Mouse (Mus musculus) brain, embryonic 18.5 days (tissue): ENCODE results near the gene Gss.

Experiments used
- DNase-seq: peaks from one replicate; pipeline ENCODE4 v3.0.0-alpha.2; 2012; ENCODE audit warnings: low read depth, low spot score

The Gss gene

DNA sequence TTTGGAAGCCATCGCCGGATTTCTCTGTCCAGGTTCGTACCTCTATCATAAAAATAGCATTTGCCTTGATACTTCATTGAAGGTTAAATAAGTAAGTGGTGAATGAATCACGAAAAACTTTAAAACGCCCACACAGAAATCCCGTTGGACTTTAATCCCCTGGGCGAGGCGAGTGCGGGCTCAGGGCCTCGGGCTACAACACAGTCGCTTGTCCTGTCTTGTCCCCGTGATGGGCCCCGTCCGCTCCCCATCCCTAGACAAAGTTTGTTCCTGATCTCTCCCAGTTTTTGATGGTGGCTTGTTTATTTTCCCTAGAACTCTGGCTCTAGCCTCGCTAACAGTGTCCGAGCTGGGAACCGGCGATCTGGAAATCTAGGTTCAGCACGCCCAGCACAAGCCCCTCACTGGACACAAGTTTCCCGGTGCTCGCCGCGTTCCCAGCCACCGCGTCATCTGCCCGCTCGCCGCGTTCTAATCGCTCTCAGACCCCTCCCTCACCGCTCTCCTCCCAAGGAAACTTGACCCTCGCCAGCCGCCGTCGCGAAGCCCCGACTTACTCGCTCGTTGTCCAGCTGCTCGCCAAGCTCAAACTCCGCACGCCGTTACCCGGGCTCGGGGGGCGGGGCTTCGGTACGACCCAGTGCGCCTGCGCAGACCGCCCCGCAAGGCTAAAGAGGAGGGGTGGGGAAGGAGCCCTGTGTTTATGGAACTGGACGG is at the start of gene Gss:
Gss (minus strand) TSS at position 674 of the 717 bp plus-strand sequence.
- peak; percentile 87 for DNase-seq

GRCm38 (mm10) chr2:155641540-155642472 is 49.2 kb upstream of the Gss start:
- no peak for DNase-seq

GRCm38 (mm10) chr2:155640656-155641055 is 48.0 kb upstream of the Gss start:
- peak; percentile 12 for DNase-seq

GRCm38 (mm10) chr2:155637411-155637810 is 44.8 kb upstream of the Gss start:
- DNase-seq = no peak

GRCm38 (mm10) chr2:155636881-155637280 is 44.3 kb upstream of the Gss start:
- no peak for DNase-seq

DNA sequence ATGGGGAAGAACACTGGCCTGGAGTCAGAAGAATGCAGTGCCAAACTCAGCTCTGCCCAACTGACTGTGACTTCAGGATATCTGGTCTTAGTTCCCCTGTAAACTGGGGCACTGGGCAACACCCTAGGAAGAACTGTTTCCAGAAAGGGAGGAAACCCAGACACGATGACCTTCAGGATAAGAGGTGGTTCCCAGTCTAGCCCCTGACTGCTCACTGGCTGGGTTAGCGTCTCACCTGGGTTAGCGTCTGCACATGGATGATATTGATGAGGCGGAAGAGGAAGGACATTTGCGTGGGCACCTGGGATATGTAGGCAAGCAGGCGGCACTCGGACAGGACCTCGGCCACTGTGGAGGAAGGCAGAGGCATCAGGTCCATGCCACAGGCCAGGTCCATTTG is 43.4 kb upstream of the Gss start:
- no peak for DNase-seq

GRCm38 (mm10) chr2:155634562-155634961 is 42.0 kb upstream of the Gss start:
- no peak for DNase-seq

DNA sequence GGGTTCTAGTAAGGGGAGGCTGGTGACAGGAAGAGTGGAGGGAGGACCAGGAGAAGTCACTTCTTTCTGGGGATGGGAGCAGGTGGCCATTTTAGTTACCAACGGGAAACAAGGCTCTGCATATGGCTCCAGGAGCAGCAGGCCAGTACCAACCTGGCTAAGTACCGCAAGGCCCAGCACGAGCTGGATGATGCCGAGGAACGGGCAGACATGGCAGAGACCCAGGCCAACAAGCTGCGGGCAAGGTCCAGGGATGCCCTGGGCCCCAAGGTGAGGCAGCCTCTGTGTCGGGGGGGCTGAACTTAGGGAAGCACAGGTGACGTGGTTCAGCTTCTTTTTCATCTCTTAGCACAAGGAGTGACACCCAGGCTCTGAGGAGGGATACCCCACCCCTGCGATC is 41.1 kb upstream of the Gss start:
- no peak for DNase-seq

DNA sequence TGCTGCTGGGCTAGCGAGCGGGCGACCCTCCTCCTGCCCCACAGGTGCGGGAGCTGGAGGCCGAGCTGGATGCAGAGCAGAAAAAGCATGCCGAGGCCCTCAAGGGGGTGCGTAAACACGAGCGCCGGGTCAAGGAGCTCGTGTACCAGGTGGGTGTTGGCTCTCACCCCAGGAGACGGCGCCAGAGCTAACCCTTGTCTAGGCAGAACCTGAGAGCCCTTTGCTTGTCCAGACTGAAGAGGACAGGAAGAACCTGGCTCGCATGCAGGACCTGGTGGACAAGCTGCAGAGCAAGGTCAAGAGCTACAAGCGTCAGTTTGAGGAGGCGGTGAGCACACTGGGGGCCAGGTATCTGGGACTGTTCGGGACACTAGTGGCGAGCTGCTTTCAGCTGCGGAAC is 40.5 kb upstream of the Gss start:
- DNase-seq = no peak

DNA sequence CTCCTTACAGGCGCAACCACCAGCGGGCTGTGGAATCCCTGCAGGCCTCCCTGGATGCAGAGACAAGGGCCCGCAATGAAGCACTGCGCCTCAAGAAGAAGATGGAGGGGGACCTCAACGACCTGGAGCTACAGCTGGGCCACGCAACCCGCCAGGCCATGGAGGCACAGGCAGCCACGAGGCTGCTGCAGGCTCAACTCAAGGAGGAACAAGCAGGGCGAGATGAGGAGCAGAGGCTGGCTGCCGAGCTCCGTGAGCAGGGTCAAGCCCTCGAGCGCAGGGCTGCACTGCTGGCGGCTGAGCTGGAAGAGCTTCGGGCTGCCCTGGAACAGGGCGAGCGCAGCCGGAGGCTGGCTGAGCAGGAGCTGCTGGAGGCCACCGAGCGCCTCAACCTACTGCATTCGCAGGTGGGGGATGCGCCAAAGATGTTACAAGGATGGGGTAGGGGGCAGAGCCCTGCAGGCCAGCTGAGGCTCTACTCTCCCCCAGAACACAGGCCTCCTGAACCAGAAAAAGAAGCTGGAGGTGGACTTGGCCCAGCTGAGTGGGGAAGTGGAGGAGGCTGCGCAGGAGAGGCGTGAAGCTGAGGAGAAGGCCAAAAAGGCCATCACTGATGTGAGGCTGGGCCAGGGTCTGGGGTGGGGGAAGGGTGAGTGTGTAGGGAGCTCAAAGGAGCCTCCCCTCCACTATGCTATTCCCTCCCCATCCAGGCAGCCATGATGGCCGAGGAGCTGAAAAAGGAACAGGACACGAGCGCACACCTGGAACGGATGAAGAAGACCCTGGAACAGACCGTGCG is 39.7 kb upstream of the Gss start:
- no peak for DNase-seq

- no peak for DNase-seq
These were observed 38.2 kb upstream of the Gss start for GRCm38 (mm10) chr2:155630590-155631416.

DNA sequence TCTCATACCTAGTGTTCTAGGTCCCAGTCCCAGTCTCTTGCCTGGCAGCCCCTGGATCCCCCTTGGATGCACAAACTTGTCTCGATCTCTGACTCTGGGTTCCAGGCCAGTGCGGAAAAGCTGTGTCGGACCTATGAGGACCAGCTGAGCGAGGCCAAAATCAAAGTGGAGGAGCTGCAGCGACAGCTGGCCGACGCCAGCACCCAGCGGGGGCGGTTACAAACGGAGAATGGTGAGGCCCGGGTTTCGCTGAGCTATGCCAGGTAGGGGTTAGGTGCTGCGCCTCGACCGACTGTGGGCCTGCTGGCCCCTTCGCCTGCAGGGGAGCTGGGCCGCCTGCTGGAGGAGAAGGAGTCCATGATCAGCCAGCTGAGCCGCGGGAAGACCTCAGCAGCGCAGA is 37.5 kb upstream of the Gss start:
- no peak for DNase-seq

DNA sequence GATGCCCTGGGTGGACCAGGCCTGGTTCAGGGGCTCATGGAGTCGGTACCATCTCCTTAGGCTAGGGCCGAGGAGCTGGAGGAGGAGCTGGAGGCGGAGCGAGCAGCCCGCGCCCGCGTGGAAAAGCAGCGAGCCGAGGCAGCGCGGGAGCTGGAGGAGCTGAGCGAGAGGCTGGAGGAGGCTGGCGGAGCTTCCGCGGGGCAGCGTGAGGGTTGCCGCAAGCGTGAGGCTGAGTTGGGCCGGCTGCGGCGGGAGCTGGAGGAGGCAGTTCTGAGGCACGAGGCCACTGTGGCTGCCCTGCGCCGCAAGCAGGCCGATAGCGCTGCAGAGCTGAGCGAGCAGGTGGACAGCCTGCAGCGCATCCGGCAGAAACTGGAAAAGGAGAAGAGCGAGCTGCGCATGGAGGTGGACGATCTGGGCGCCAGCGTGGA is 36.6 kb upstream of the Gss start:
- DNase-seq = peak; percentile 42

GRCm38 (mm10) chr2:155628519-155628918 is 35.9 kb upstream of the Gss start:
- DNase-seq = no peak

DNA sequence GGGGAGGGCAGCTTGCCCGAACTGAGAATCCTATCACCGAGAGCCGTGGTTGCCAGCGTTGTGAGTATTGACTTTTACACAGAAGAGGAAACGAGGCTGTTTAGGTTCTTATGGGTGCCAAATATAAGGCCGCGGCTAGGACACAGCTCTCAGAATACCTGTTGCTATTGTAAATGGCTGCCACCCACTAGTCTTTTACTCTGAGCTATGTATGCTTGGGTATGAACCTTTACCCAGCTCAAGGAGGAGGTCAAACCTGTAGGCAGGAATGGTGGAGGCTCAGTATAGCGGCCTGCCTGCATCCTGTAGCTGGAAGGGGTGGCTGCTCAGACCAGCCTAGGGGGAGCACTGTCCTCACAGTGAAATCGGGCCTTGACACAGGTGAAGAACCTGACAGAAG is 35.5 kb upstream of the Gss start:
- DNase-seq = no peak

- peak; percentile 30 for DNase-seq
These were observed 34.6 kb upstream of the Gss start for GRCm38 (mm10) chr2:155627030-155627738.

- DNase-seq = no peak
These were observed 33.7 kb upstream of the Gss start for GRCm38 (mm10) chr2:155626277-155626676.

- DNase-seq = no peak
These were observed 32.1 kb upstream of the Gss start for GRCm38 (mm10) chr2:155624730-155625129.

GRCm38 (mm10) chr2:155623996-155624395 is 31.4 kb upstream of the Gss start:
- no peak for DNase-seq

- DNase-seq = no peak
These were observed 30.0 kb upstream of the Gss start for GRCm38 (mm10) chr2:155622606-155623005.
